Mouse (Mus musculus): ENCODE data around the gene Rapgef1. TPM values are rescaled to one million over a fixed set of nuclear protein-coding genes. Genes with fewer than 3 reads are reported as not detected.

Rapgef1 gene
- polyA plus RNA-seq (2012): 39.8 and 49.0 TPM in 2 replicates

DNA sequence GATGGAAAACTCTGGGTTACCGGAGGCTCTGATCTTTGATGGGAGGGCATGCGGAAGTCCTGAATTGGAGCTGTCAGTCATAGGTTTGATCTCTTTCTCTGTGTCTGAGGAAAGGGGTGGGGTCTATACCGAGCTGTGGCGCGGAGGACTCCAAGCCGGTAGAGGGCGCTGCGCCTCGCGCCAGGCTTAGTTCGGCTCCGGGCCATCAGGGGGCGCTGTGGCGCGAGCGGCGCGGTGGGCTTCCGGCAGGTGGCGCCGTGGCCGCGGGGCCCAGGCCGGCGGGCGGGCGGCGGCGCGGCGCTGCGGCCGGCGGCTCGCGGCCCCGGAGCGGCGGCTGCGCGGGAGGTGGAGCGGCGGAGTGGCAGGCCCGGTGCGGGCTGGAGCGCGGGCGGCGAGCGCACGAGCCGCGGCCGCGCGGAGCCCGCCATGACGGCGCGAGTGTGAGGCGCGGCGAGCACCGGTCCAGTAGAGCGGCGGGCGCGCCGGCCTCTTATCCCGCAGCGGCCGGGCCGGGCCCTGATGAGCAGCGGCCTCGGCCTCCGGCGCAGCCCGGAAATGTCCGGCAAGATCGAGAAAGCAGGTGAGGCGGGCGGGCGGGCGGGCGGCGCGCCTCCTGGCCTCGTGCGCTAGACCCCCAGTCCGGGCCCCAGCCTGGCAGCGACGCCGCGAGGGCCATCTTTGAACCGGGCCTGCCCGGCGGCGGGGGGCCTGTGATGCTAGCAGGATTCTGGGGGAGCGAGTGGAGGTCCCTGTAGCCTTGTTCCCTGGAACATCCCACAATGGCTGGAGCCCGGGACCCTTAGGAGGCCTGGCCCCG is at the start of gene Rapgef1:
Gene Rapgef1, plus strand, starts transcription at position 237 of the 817 bp plus-strand sequence.

GRCm38 (mm10) chr2:29751497-29751896 is 132.0 kb downstream of the Rapgef1 start, which contains the start of gene Gm13420:
Gm13420 (minus strand) TSS chr2:29751685.

DNA sequence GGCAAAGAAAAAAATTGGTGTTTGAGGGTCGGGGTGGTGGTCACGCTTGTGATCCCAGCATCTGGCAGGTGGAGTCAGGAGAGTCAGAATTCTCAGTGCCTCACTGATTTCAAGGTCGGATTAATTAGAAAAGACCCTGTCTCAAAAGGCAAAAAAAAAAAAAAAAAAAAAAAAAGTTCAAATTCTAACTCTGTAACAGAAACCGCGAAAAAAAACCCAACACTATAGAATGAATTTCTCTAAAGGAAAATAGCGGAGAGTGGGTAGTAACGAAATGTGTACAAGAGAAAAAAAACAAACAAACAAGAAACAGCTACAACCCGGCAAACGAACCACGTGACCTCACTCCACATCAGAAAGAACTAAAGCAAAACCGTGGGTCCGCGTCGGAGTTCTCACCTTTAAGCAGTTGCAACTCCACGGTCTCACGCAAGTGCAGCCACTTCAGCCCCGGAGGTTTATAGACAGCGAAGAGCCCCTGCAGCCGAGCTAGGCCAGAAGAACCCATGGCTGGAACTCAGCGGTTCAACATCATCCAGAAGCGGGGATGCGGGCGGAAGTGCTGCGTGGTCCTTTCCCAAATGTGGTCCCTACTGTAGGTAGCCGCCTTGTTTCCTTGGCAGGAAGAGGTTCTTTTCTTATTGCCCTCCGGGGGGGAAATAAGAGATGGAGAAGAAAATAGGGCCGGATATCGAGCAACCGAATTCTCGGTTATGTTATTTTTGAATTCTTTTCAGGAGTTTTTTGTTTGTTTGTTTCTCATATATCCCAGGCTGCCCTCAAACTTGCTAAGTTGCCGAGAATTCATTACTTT is 167.8 kb downstream of the Rapgef1 start, which contains the start of gene Coq4:
Gene Coq4, plus strand, starts transcription at position 390 of the 814 bp plus-strand sequence.

DNA sequence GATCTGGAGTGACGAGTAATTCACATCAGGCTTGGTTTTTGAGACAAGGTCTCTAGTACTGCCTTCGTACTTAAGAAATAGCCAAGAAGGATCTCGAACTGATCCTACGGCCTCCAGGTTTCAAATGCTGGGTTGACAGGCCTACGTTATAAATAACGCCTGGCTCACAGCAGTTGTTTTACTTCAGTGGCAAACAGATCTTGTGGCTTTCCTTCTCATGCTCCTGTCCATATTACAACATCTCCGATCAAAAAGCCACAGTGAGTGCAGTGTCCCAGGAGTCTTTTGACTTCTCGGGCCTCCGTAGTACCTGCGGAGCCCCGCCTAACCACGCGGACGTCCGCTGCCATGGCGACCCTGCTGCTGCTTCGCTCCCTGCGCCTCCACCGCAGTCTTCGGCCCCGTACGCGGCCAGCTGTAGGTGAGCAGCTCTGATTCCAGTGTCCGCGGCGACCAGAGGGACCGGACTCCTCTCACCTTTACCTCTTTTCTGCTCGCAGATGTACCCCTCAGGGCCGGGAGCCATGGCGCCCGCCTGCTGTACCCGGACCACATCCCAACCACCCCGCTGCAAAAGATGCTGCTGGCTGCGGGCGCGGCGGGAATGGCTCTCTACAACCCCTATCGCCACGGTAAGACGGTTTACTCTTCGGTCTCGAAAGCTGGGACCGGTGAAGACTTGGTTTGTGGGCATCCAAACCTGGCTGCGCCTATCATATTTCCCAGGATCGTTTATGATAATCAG is 168.6 kb downstream of the Rapgef1 start, which contains the start of gene Trub2:
Gene Trub2, minus strand, starts transcription at position 566 of the 745 bp plus-strand sequence.

Other genes starting within 250 kb of the Rapgef1 start
- not detected in 2 replicates for gene Gm13420, start 132.0 kb downstream of the Rapgef1 start, polyA plus RNA-seq (2012)
- not detected in 2 replicates for gene Gm13547, start 139.6 kb downstream of the Rapgef1 start, polyA plus RNA-seq (2012)
- 117 and 152 TPM in 2 replicates for gene Coq4, start 167.8 kb downstream of the Rapgef1 start, polyA plus RNA-seq (2012)
- 7.4 and 8.4 TPM in 2 replicates for gene Trub2, start 168.8 kb downstream of the Rapgef1 start, polyA plus RNA-seq (2012)
- gene Slc27a4, start 182.9 kb downstream of the Rapgef1 start, polyA plus RNA-seq (2012): 12.8 and 14.6 TPM in 2 replicates
- 69.0 and 81.2 TPM in 2 replicates for gene Urm1, start 200.4 kb downstream of the Rapgef1 start, polyA plus RNA-seq (2012)
- 29.6 and 30.5 TPM in 2 replicates for gene Cercam, start 249.4 kb downstream of the Rapgef1 start, polyA plus RNA-seq (2012)

Data from megakaryocyte-erythroid progenitor cell, adult 5 weeks (primary cell).